Mouse (Mus musculus): ENCODE measurements around the gene Gper1.
"Not testable (repeated sequence)": the region's sequence is repeated elsewhere in the genome, so short reads cannot be mapped to it uniquely, and the experiment has no call there.

Gene Gper1

DNA sequence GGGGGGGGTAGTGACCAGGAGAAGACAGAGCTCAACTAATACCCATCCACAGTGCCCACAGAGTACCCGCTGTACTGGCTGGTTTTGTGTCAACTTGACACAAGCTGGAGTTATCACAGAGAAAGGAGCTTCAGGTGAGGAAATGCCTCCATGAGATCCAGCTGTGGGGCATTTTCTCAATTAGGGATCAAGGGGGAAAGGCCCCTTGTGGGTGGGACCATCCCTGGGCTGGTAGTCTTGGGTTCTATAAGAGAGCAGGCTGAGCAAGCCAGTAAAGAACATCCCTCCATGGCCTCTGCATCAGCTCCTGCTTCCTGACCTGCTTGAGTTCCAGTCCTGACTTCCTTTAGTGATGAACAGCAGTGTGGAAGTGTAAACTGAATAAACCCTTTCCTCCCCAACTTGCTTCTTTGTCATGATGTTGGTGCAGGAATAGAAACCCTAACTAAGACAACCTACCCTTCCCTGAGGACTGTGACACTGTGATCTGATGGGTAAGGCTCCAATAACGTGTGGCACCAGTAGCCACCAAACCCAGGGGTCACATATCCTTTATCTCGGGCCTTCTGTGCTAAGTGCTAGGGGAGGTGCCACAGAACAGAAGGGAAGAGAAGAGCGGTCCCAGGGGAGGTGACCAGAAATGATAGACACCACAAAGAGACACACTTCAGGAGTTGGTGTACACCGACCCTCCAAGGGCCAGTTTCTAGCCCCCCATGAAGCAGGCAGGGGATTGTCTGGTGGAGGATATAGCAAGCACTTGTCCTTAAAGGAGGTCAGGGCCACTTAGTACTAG, 32.4 kb upstream of the Gper1 start:
- in situ Hi-C loops (cut with MboI; ENCODE audit: low sequenced_read_pairs), result not testable (repeated sequence)

- in situ Hi-C loops (cut with MboI; ENCODE audit: low sequenced_read_pairs), result no loop called here
Measured at GRCm38 (mm10) chr5:139391309-139391990, 31.5 kb upstream of the Gper1 start.

- in situ Hi-C loops (cut with MboI; ENCODE audit: low sequenced_read_pairs), result no loop called here
Measured at GRCm38 (mm10) chr5:139392219-139393196, 30.4 kb upstream of the Gper1 start.

GRCm38 (mm10) chr5:139393197-139393588, 29.8 kb upstream of the Gper1 start:
- in situ Hi-C loops (cut with MboI; ENCODE audit: low sequenced_read_pairs), result no loop called here

DNA sequence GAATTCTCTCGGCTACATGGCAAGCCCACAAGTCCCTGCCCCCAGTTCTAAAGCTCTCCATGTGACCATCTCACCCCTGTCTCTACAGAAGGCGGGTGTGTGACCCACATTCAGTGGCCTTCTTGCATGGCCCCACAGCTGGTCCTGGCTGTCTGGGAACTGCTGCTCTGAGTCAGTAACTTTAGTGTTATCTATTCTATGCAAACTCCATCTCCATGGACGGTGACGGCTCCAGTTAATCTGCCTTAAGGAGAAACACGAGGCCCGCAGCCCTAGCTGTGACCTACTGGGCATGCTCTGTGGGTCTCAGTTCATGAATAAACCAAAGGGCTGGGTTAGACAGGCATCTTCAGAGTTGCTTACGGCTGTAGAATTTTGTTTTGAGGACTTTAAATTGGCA, 28.6 kb upstream of the Gper1 start:
- in situ Hi-C loops (cut with MboI; ENCODE audit: low sequenced_read_pairs), result no loop called here

DNA sequence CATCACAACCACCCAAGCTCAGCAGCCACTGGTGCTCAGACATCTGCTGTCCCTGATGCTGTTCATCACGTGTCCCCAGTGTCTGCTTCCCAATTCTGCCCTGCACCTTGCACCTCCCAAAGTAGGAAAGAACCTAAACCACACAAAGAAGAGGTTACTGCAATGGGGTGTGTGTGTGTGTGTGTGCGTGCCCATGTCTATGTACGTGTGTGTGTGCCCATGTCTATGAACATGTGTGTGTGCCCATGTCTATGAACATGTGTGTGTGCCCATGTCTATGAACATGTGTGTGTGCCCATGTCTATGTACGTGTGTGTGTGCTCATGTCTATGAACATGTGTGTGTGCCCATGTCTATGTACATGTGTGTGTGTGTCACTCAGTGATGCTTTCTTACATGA, 27.4 kb upstream of the Gper1 start:
- in situ Hi-C loops (cut with MboI; ENCODE audit: low sequenced_read_pairs), result no loop called here

GRCm38 (mm10) chr5:139397359-139397916, 25.5 kb upstream of the Gper1 start:
- in situ Hi-C loops (cut with MboI; ENCODE audit: low sequenced_read_pairs), result no loop called here

DNA sequence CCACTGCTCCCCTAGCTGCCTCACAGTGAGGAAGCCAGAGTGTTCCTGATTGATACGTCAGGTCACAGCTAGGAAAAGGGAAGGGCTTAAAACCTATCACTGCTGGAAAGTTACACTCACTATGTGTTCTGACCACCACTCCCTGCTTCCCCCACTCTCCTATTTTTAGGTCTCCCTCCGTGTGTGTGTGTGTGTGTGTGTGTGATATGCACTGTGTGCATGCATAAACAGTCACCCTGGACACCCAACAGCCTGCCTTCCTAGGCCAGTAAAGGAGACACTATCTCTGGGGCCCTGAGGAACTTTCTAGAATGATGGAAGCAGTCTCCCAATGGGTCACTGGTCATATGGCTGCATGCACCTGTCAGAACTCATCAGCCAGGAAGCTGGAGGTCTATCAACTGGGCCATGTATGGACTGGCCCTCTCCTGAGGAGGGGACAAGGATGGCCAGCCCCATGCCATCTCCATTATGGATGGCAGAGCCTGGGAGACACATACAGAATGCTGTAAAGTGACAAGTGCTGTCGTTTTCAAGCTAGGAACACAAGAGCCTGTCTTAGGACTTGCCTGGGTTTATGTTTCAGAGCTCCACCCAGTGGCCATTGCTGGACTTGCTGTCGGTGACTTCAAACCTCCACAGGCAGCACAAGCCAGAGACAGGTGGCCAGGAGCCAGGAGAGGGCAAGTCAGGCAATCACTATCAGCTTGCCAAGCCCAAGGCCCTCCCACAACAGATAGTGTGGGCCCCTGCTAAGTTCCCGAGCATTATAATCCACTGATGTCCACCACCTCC, 24.8 kb upstream of the Gper1 start:
- in situ Hi-C loops (cut with MboI; ENCODE audit: low sequenced_read_pairs), result no loop called here

DNA sequence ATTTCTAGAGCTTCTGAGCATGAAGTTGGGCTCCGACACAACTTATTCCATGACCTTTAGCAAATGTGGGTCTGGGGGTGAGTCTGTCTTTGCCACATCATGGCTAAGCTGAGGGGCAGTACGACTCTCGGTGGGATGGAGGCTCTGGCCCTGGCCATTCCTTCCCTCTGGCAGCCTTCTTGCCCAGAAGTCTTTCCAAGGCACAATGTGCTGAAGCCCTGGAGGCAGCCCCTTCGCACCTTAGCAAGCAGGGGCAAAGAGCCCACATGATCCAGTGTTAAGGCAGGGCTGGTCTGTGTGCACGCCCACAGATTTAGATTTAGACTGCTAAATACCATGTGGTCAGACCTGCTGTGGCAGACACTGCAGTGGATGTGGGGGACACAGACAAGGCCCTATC, 24.2 kb upstream of the Gper1 start:
- in situ Hi-C loops (cut with MboI; ENCODE audit: low sequenced_read_pairs), result no loop called here

DNA sequence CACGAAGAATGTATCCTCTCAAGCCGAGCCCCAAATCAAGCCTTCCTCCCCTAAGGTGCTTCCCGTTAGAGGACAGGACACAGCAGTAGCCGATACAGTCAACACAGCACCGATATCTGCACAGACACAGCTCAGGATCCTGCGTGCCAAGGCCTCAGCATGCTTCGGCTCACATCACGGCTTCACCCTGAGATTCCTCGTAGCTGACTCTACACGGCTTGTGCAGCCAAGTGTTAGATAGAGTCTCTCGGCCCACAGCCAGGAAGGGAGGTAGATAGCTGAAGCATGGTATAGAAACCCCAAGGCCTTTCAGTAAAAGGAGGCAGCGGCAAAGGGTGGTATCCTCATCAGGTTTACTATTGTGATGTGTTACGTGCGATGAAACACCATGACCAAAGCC, 23.0 kb upstream of the Gper1 start:
- in situ Hi-C loops (cut with MboI; ENCODE audit: low sequenced_read_pairs), result no loop called here

- in situ Hi-C loops (cut with MboI; ENCODE audit: low sequenced_read_pairs), result no loop called here
Measured at GRCm38 (mm10) chr5:139402106-139402505, 20.8 kb upstream of the Gper1 start.

DNA sequence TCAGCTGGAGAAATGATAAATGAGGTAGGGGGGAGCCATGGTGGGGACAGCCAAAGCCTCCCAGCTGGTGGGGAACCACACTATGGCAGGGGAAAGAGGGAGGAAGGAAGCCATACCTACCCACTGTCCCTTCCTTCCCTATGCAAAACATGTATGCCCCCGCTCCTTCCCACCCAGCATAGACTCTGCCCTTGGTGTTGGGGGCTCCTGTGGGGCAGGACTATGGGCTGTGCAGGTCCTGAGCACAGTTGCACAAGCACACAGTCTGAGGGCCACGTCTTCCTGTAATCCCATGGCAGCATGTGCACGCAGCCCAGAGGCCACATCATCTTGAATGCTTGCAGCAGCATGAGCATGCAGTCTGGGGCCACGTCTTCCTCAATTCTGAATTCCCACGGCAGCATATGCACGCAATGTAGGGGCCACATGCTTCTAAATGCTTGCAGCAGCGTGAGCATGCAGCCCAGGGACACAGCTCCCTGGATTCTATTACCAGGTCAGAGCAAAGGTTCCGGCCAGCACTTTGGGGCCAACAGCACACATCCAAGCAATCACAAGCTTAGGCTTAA, 19.2 kb upstream of the Gper1 start:
- in situ Hi-C loops (cut with MboI; ENCODE audit: low sequenced_read_pairs), result no loop called here

DNA sequence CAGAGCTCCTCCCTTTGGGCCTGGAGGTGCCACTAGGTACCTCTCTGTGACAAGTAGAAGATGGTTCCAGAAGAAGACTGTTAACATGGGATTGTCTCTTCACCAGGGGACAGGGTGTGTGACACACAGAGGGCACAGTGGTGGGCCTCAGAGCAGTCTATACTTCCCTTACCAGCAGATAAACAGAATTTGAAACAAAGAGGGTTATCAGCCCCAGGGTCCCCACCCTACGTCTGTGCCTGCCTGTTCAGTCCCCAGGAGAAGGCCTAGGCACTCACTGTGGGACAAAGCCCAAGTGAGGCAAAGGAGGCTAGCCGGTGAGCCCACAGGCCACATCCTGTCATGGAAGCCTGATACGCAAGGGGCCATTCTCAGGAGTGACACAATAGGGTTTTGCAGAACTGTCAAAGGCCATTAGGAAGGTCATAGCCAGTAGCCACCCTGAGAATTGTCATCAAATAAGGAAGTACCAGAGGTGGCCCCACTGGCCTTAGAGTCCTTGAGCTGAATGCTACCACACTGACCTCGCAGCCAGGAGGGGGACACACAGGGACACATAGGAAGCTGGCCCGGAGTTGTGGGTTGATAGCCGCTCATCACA, 18.1 kb upstream of the Gper1 start, which contains the start of gene C130050O18Rik:
Gene C130050O18Rik, plus strand, starts transcription at position 480 of the 601 bp plus-strand sequence.
- in situ Hi-C loops (cut with MboI; ENCODE audit: low sequenced_read_pairs), result no loop called here

DNA sequence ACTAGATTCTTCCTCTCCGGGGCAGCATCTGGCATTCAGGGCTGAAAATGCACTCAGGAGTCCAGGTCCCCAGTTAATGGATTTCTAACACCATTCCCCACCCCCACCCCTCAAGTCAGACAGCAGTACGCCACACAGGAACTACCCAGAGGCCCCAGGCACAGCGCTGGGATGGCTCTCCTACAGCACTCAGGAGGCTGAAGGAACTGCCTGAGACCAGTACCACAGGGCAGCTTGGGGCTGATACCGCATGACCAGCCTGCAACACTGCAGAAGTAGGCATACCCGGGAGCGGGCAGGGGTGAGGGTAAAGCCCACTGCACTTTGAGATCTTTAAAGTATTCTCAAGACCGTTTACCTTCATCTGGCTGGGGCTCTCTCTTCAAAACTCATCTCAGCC, 17.5 kb upstream of the Gper1 start:
- in situ Hi-C loops (cut with MboI; ENCODE audit: low sequenced_read_pairs), result no loop called here

DNA sequence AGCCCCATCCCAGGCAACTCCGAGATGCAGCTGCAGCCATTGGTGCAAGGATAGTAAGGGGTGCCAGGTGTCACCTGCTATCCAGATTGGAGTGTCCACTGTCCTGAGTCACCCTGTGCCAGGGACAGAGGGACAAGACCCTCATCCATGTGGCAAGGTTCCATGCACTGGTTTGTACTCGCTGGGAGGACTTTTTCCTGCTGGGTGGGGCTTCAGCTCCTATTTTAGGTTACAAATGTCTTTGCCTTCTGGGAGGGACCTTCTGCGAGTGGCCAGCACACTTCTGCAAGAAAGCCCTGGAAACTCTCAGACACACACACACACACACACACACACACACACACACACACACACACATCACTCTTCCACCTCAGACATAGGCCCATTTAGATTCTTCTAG, 17.0 kb upstream of the Gper1 start:
- in situ Hi-C loops (cut with MboI; ENCODE audit: low sequenced_read_pairs), result no loop called here

GRCm38 (mm10) chr5:139407121-139407885, 15.6 kb upstream of the Gper1 start:
- in situ Hi-C loops (cut with MboI; ENCODE audit: low sequenced_read_pairs), result no loop called here

DNA sequence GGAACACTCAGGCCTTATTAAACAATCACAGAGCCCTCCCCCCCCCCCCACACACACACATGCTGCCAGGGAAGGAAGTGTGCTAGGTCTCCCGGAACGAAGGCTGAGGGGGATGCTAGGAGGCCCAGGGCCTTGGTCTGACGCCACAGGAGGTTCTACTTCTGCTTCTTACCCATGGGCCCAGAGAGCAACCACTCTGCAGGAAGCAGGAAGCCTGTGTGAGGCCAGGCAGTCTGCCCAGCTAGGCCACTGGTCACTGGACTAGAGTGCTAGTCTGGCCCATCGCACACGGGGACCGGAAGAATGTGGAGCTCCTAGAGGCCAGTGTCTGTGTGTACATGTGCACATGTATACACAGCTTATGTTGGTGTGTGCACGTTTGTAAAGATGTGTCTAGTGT, 14.4 kb upstream of the Gper1 start:
- in situ Hi-C loops (cut with MboI; ENCODE audit: low sequenced_read_pairs), result no loop called here

GRCm38 (mm10) chr5:139409412-139409811, 13.5 kb upstream of the Gper1 start:
- in situ Hi-C loops (cut with MboI; ENCODE audit: low sequenced_read_pairs), result no loop called here

GRCm38 (mm10) chr5:139410056-139410455, 12.9 kb upstream of the Gper1 start:
- in situ Hi-C loops (cut with MboI; ENCODE audit: low sequenced_read_pairs), result no loop called here
